Mouse (Mus musculus) cortical plate, adult 2 months (tissue): ENCODE measurements around the gene Crhr1. TPM values are rescaled to one million over a fixed set of nuclear protein-coding genes. Genes with fewer than 3 reads are reported as not detected.

Source experiments
- H3K27ac ChIP-seq: fragments of 200-500 bp; 2 replicates; pipeline ENCODE4 v1.5.1; 2012; ENCODE audit warnings: low read length, control low read depth, inconsistent platforms; ENCODE audit not compliant: insufficient read depth
- H3K4me1 ChIP-seq: fragments of 200-500 bp; 2 replicates; pipeline ENCODE4 v1.6.1; 2011; ENCODE audit warnings: low read length; ENCODE audit not compliant: control insufficient read depth, insufficient read depth
- H3K4me3 ChIP-seq: fragments of 200-500 bp; 2 replicates; pipeline ENCODE4 v1.5.1; 2011; ENCODE audit warnings: mild to moderate bottlenecking, low read length, control low read depth; ENCODE audit not compliant: insufficient read depth
- CTCF ChIP-seq: fragments of 200-500 bp; IDR thresholded peaks from 2 replicates; pipeline ENCODE4 v1.5.1; 2011; ENCODE audit warnings: mild to moderate bottlenecking, control low read depth, low read length; ENCODE audit not compliant: insufficient read depth; ENCODE audit errors: extremely low read depth
- POLR2A ChIP-seq: fragments of 200-500 bp; IDR thresholded peaks from 2 replicates; pipeline ENCODE4 v1.6.1; 2011; ENCODE audit warnings: mild to moderate bottlenecking, low read length, control low read depth; ENCODE audit not compliant: insufficient read depth; ENCODE audit errors: extremely low read depth
- polyA plus RNA-seq: library from polyadenylated mRNA; depleted of rRNA; stranded (reverse); fragments of >200 nt; gene quantifications from 2 replicates; pipeline ENCODE4 v1.2.3, GENCODE M21; 2012; rRNA removed

Gene Crhr1
- 33.1 and 34.2 TPM in 2 replicates for polyA plus RNA-seq

DNA sequence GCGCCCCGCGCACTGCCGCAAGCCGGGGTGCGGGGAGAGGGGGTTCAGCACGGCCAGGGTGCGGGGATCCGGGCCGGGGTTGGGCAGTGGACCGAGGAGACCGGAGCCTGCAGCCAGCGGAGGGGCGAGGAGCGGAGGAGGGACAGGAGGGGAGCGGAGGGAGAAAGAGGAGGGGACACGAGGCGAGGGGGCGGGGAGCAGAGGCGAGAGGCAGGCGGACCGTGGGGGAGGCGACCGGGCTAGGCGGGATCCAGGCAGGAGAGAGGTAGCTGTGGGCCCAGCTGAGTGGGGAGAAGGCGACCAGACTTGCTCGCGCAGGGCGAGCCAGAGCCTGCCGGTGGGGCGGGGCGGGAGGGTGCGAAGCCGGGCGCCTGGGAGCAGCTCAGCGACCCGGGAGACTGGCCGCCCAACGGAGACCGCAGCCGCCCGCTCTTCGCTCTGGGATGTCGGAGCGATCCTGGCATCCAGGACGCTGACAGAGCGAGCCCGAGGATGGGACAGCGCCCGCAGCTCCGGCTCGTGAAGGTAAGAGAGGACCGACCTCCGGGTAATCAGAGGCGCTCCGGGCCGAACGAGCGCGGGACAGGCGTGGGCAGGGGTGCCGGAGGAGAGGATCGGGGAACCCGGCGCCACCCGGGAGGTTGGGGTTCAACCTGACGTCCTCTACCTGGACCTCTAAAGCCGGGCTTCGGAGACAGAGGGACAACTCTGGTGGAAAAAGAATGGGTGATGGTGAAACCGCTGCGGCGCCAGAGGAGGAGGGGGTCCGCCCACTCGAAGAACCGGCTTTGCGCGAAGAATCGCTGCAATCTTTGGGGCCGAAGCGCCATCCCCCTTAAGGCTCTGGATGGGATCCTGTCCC lies at the start of gene Crhr1:
Gene Crhr1, plus strand, starts transcription at position 276 of the 862 bp plus-strand sequence.
- Histone ChIP-seq H3K4me1 (no peaks in the 10 kb centered on the region), H3K27ac (peak within 1 kb of the TSS; percentile 53; the same call in 1 of the 2 replicates), H3K4me3 (peak within 1 kb of the TSS; percentile 84)
- TF ChIP-seq POLR2A (no peak), CTCF (no peak)

DNA sequence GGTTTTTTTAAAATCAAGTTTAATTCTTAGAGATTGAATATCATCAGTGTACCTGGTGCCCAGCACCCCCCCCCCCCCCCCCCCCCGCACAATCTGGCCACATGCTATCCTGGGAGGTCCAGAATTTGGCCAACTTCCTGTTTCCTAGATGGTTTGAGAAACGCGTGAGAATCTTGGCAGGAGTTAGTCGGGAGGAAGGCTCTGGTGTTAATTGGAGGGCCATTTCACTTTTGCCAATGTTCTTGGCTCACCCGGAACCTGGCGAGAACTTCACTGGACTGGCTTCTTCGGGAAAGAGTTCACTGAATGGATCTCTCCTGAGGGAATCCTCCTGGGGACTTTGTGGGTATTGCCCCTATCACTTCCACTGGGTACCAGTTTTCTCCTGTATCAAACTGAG lies 49.4 kb upstream of the Crhr1 start:
- TF ChIP-seq POLR2A (no peak), CTCF (no peak)
- Histone ChIP-seq H3K27ac (no peak overlapping the region), H3K4me3 (no peak overlapping the region), H3K4me1 (no peaks in the 10 kb centered on the region)

DNA sequence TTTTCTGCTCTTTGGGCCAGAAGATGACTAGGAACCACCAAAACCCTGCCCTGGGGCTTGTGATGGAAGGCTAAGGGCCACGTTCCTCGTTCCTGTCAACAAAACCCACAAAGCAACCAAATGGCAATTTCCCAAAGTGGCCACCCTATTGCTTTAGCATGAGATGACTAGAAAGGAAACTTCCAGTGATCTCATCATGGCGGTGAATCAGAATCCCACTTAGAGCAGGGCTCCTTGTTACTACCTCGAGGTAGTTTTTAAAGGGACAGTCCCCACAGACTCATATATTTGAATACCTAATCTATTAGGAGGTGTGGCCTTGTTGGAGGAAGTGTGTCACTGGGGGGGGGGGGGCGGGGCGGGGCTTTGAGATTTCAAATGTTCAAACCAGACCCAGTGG lies 48.9 kb upstream of the Crhr1 start:
- no peaks in the 10 kb centered on the region for H3K4me1 ChIP-seq
- H3K27ac ChIP-seq = no peak overlapping the region
- H3K4me3 ChIP-seq = no peak overlapping the region
- no peak for TF ChIP-seq CTCF
- TF ChIP-seq POLR2A = no peak

DNA sequence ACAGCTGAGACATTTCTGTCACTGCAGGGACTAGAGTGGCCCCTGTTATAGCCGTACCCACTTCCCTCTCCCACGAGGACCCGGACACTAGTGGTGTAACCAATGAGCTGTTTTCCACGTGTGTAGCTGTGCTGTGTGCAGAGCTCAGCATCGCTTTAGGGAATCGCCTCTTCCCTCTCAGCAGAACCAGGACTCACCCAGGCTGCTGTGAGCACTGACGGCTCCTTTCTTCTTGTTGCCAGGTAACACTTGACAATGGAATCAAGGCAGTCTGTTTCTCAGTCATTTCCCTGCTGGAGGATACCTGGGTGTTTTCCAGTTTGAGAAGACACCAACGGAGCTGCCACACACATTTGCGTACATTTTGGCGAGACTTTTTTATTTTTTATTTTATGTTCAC lies 44.1 kb upstream of the Crhr1 start:
- Histone ChIP-seq H3K4me3 (no peak overlapping the region), H3K4me1 (no peaks in the 10 kb centered on the region), H3K27ac (no peak overlapping the region)
- TF ChIP-seq CTCF (no peak), POLR2A (no peak)

DNA sequence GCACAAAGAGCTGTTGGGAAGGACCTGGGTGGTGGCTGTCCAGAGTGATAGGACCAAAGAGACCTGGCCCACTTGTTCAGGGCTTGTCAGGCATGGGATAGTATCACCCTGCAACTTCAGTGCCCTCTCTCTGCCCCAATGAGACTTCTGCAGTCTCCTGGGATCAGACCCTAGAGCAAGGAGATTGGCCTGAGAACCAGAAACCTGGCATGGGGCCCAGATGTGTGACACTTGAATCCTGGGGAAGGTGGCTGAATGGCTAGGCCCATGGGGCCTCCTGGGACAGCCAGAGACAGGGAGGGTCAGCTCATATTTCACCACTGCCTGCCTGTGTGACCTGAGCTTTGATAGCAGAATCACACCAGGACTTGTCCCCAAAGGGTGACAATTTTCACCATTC lies 41.9 kb upstream of the Crhr1 start:
- Histone ChIP-seq H3K4me1 (no peaks in the 10 kb centered on the region), H3K4me3 (no peak overlapping the region), H3K27ac (no peak overlapping the region)
- TF ChIP-seq POLR2A (no peak), CTCF (no peak)

- H3K4me3 ChIP-seq = no peak overlapping the region
- TF ChIP-seq POLR2A = no peak
- TF ChIP-seq CTCF = no peak
- no peak overlapping the region for H3K27ac ChIP-seq
- 0 out of 2 replicates have a peak, but pooled peaks cover 2% of the 10 kb centered on the region for H3K4me1 ChIP-seq
These were observed 37.5 kb upstream of the Crhr1 start for GRCm38 (mm10) chr11:104095151-104095550.

DNA sequence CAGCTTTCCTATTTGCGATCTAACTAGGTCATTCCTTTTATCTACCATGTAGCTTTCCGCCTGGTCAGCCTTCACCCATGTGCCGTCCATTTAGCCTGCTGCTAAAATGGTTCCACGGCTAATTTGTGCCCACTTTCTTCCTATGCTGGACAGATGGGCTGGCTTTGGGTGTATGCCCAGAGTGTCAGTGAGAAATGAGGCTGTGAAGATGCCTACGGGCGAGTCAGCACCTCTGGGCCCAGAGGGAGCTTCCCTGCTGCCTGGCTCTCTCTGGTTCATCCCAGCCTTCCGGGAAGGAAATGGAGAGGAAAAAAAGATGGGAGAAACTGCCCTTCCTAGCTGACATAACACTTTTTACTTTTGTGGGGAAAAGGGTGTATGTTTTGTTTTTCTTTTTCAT lies 36.1 kb upstream of the Crhr1 start:
- no peak for TF ChIP-seq POLR2A
- TF ChIP-seq CTCF = no peak
- no peak overlapping the region for H3K4me3 ChIP-seq
- no peak overlapping the region for H3K27ac ChIP-seq
- H3K4me1 ChIP-seq = 0 out of 2 replicates have a peak, but pooled peaks cover 2% of the 10 kb centered on the region

- no peak overlapping the region for H3K27ac ChIP-seq
- H3K4me3 ChIP-seq = no peak overlapping the region
- no peak for TF ChIP-seq POLR2A
- no peak for TF ChIP-seq CTCF
- 0 out of 2 replicates have a peak, but pooled peaks cover 2% of the 10 kb centered on the region for H3K4me1 ChIP-seq
These were observed 33.1 kb upstream of the Crhr1 start for GRCm38 (mm10) chr11:104099542-104099941.

DNA sequence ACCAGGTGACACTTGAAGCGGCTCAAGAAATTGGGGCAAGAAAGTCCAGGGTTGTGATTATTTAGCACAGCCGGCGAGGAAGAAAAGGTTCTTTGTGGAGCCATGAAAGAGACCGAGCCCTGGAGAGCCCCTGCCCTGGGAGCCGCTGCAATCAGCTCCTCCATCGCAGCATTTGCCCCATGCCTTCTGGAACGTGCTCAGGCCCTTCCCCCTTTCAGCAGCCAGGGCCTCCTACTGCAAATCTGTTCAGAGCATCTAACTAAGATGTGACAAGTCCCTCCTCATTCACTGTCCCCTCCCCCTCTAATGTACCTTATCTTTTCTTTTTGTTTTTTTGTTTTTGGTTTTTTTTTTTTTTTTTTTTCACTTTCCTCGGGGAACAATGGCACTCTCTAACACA lies 30.0 kb upstream of the Crhr1 start:
- Histone ChIP-seq H3K27ac (no peak overlapping the region), H3K4me3 (no peak overlapping the region), H3K4me1 (peaks cover 2% of the 10 kb centered on the region; the same call in 1 of the 2 replicates)
- TF ChIP-seq POLR2A (no peak), CTCF (no peak)

- TF ChIP-seq POLR2A = no peak
- TF ChIP-seq CTCF = no peak
- Histone ChIP-seq H3K4me1 (no peaks in the 10 kb centered on the region; the same call in 1 of the 2 replicates), H3K4me3 (no peak overlapping the region), H3K27ac (no peak overlapping the region)
These were observed 26.3 kb upstream of the Crhr1 start for GRCm38 (mm10) chr11:104106329-104106728.
